Mouse (Mus musculus): ENCODE data around the gene Neurl3. TPM values are rescaled to one million over a fixed set of nuclear protein-coding genes. Genes with fewer than 3 reads are reported as not detected.

Gene Neurl3
- total RNA-seq, 2 experiments from 2014 or later = 0.51 to 0.67 TPM

DNA sequence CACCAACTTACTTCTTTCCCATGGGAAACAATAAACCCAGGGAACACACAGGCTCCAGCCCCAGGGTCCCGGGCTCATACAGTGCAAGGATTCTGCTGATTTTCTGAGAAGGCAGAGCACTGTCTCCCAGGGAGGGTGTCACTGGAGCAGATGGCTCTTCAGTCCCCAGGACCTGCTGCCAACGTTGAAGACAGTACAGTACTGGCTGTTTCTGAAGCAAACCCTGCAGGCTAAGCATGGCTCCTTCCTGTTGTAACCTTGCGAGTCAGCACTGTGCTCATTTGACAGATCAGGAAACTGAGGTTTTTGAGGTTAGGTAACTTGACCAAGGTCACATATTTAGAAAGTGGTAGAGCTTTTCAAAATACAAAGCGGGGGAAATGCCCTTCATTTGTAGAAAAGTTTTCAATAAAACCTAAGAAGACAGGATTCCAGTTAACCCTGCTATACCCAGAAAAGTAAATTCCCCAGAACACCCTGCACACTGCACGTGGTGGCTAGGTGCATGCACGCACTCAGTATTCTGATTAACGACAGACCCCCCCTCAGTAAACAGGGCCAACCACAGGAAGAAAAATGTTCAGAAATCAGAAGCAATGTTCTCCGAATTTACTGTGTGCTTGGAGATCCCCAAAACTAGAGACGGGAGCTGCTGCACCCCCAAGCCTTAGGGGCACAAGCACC is 22.1 kb upstream of the Neurl3 start:
- no peak for DNase-seq

DNA sequence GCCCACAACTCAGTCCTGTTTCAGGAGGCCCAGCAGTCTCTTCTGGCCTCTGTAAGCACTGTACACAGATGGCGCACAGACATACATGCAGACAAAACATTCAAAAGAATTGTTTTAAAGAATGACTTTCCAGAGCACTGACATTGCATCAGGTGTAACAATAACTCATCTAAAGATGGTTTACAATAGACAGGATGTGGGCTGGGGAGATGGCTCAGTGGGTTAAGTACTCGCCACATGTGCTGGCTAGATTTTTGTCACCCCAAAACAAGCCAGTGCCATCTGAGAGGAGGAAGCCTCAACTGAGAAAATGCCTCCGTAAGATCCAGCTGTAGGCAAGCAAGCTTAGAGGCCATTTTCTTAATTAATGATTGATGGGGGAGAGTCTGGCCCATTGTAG is 19.9 kb upstream of the Neurl3 start:
- DNase-seq = no peak

- DNase-seq = no peak
Observed at GRCm38 (mm10) chr1:36293470-36293869, 19.0 kb upstream of the Neurl3 start.

DNA sequence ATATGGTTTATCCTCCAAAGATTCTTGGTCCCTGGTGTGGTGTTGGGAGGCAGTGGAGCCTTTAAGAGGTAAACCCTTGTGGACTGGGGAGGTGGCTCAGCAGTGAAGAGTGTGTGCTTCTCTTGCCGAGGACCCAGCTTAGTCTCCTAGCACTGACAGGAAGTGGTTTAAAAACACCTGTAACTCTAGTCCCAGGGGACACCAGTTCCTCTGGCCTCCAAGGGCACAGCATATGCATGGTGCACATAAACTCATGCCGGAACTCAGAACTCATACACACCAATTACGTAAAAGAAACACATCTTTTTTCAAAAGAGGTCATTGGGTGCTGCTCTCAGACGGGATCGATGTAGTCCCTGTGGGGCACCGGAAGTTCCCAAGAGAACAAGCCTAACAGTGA is 7.4 kb upstream of the Neurl3 start:
- no peak for DNase-seq

- no peak for DNase-seq
Observed at GRCm38 (mm10) chr1:36280938-36281337, 6.5 kb upstream of the Neurl3 start.

- peak; percentile 57 to 74 for DNase-seq
Observed at GRCm38 (mm10) chr1:36279202-36279601, 4.7 kb upstream of the Neurl3 start.

- DNase-seq = peak; percentile 57 to 64
Observed at GRCm38 (mm10) chr1:36277267-36278060, 3.0 kb upstream of the Neurl3 start.

- no peak for DNase-seq
Observed at GRCm38 (mm10) chr1:36275635-36276389, 1.3 kb upstream of the Neurl3 start.

- no peak for DNase-seq
Observed at GRCm38 (mm10) chr1:36273288-36273687, 1.2 kb downstream of the Neurl3 start.

GRCm38 (mm10) chr1:36272546-36272945 is 1.9 kb downstream of the Neurl3 start:
- no peak for DNase-seq

- no peak for DNase-seq
Observed at GRCm38 (mm10) chr1:36271516-36272230, 2.8 kb downstream of the Neurl3 start.

- no peak for DNase-seq
Observed at GRCm38 (mm10) chr1:36270666-36271065, 3.8 kb downstream of the Neurl3 start.

- no peak for DNase-seq
Observed at GRCm38 (mm10) chr1:36269121-36269795, 5.2 kb downstream of the Neurl3 start.

DNA sequence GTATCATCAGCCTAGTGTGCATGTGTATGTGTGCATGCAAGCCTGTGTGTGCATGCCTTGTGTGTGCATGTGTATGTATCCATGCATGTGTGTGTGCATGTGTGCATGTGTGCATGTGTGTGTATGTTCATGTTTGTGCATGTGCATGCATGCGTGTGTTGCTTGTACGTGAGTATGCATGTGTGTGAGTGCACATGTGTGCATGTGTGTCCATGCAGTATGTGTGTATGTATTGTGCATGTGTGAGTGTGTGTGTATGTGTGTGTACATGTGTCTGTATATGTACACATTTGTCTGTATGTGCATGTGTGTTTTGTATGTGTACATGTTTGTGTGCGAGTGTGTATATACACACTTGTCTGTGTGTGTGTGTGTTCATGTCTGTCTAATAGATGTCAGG is 6.9 kb downstream of the Neurl3 start:
- DNase-seq = no peak

DNA sequence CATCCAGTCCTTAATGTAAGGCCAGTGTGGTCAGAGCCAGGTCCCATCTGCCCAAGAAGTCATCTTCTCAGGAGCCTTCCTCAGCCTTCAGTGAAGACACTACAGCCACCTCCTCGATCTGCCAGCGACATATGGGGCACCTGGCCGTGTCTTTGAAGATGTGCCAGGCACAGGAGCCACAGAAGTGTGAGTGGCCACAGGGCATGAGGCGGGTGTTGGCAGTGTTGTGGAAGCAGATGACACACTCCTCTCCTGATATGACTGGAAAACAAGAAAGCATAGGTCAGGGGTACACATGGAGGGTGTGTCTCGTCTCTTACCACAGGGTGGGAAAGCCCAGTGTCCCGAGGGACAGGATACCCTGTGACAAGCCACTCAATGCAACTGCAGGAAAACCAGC is 8.2 kb downstream of the Neurl3 start:
- DNase-seq = no peak

DNA sequence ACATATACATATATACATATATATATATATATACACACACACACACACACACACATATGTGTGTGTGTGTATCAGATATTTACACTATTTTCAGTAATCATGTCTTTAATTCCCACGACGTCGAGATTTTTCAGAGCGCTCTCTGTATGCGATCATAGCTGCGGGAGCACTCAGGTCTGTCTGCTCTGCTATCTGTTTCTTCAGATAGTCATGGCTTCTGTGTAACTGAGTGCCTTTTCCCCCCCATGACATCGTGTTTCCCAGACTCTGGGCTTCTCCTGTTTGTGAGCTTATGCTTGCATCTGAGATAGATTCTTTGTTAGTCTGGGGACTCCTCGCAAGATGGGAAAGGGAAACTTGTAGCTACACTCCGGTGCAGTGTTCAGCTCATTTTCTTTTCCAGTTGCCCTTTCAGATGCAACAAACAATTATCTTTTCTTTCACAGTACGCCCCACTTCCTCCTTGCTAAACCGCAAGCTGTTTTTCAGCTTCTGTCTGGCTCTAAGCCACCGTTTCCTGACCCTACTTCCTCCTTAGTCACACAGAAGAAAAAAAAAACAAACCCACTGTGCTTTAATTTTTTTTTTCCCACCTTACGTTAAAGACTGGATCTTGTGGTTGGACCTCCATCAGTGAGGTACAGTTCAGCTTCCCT is 10.5 kb downstream of the Neurl3 start:
- DNase-seq = no peak

GRCm38 (mm10) chr1:36261708-36262504 is 12.6 kb downstream of the Neurl3 start:
- DNase-seq = no peak

- DNase-seq = no peak
Observed at GRCm38 (mm10) chr1:36260418-36260817, 14.1 kb downstream of the Neurl3 start.

- no peak for DNase-seq
Observed at GRCm38 (mm10) chr1:36259281-36259680, 15.2 kb downstream of the Neurl3 start.

- no peak for DNase-seq
Observed at GRCm38 (mm10) chr1:36258631-36259030, 15.8 kb downstream of the Neurl3 start.

- no peak for DNase-seq
Observed at GRCm38 (mm10) chr1:36257276-36257675, 17.2 kb downstream of the Neurl3 start.

All from layer of hippocampus, postnatal 36 days (tissue).